29 mouse cellular contexts compared by ENCODE assay signal in the genomic region with DNA sequence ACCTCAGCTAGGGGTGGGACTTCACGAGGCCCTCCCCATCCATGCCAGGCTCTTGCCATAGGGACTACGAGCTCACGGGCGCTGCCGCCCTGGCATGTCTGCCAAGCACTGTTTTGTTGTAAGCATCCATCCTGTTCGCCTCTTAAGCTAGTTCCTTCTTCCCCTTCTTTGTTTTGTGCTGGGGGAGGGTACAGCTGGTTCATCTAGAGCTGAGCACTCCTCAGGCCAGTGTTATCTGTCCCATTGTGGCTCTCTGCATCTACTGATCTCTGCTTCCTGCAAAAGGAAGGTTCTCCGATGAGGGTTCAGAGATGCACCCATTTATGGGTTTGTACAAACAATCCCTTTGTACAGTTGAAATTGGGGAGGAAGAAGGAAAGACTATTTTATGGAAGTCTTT. TPM values are rescaled to one million over a fixed set of nuclear protein-coding genes. Genes with fewer than 3 reads are reported as not detected.
DNase-seq lines count a peak whose midpoint lies in the region; ATAC-seq lines count a peak whose summit lies in the region.
"Had no signal": no experiment of that assay in that cellular context is flagged by ENCODE, and none has a peak within 500 bp of the region (broad histone marks: within the 10 kb centered on the region; RNA-seq: fewer than 3 reads in every experiment).

No protein-coding gene starts in this region.

- no peaks in the 10 kb centered on the region for H3K9me3 ChIP-seq in kidney, embryonic 16.5 days (ENCODE audit: low read length)
- H3K9me3 ChIP-seq in kidney, embryonic 15.5 days (replicated peaks) = no peaks in the 10 kb centered on the region
- no peaks in the 10 kb centered on the region for H3K9me3 ChIP-seq in embryonic facial prominence, embryonic 14.5 days (ENCODE audit: control insufficient read depth, low read length)
- H3K9me3 ChIP-seq: embryonic facial prominence, embryonic 15.5 days; heart, embryonic 12.5 days; heart, embryonic 15.5 days had no signal

- WGBS in kidney, embryonic 16.5 days = 84% methylated on average over 7 of the region's 7 CpGs
- 86% methylated on average over 7 of the region's 7 CpGs for WGBS in kidney, embryonic 15.5 days
- WGBS in embryonic facial prominence, embryonic 14.5 days = 85% methylated on average over 7 of the region's 7 CpGs

- DNase-seq in MEL-GATA-1-ER (ENCODE audit: extremely low read depth, low read depth) = peak; percentile 62
- no peak for DNase-seq in embryonic facial prominence, embryonic 14.5 days (ENCODE audit: low spot score)
- DNase-seq in adrenal gland, adult 8-10 months = no peak
- no peak for DNase-seq in thymus, adult 18-20 months
- no peak for DNase-seq in frontal cortex, postnatal 25 days (ENCODE audit: low spot score in 2 of 2)
- DNase-seq: adrenal gland, postnatal 14 days; cerebellum, adult 11 months; cerebellum, adult 8-10 months; cerebellum, postnatal 10 days; cerebellum, postnatal 36 days; forebrain, postnatal 0 days; gastrocnemius, postnatal 10 days; gastrocnemius, postnatal 36 days; heart, adult 11 months; heart, postnatal 10 days; heart, postnatal 36 days had no signal

- H3K4me1 ChIP-seq in kidney, embryonic 16.5 days (ENCODE audit: insufficient read depth, low read length) = no peaks in the 10 kb centered on the region
- H3K4me1 ChIP-seq in kidney, embryonic 15.5 days = no peaks in the 10 kb centered on the region
- peaks cover 8% of the 10 kb centered on the region; the same call in 1 of the 2 replicates for H3K4me1 ChIP-seq in embryonic facial prominence, embryonic 14.5 days (ENCODE audit: control insufficient read depth, insufficient read depth, low read length)

- no peak overlapping the region for H3K4me3 ChIP-seq in kidney, embryonic 16.5 days (ENCODE audit: low read length)
- H3K4me3 ChIP-seq in kidney, embryonic 15.5 days (replicated peaks) = no peak overlapping the region
- H3K4me3 ChIP-seq in embryonic facial prominence, embryonic 14.5 days (ENCODE audit: low read depth, low read length) = no peak overlapping the region
- H3K4me3 ChIP-seq: embryonic facial prominence, embryonic 15.5 days; heart, embryonic 12.5 days; heart, embryonic 15.5 days had no signal

- H3K36me3 ChIP-seq in kidney, embryonic 16.5 days (ENCODE audit: insufficient read depth, low read length) = 0 out of 2 replicates have a peak, but pooled peaks cover 9% of the 10 kb centered on the region
- peaks cover 12% of the 10 kb centered on the region for H3K36me3 ChIP-seq in kidney, embryonic 15.5 days
- 0 out of 2 replicates have a peak, but pooled peaks cover 19% of the 10 kb centered on the region for H3K36me3 ChIP-seq in embryonic facial prominence, embryonic 14.5 days (ENCODE audit: control insufficient read depth, insufficient read depth, low read length)

- H3K4me2 ChIP-seq in kidney, embryonic 16.5 days (replicated peaks; ENCODE audit: low read depth, low read length) = no peak overlapping the region
- no peak overlapping the region for H3K4me2 ChIP-seq in kidney, embryonic 15.5 days
- H3K4me2 ChIP-seq in embryonic facial prominence, embryonic 14.5 days (ENCODE audit: low read depth, low read length) = no peak overlapping the region
- H3K4me2 ChIP-seq: embryonic facial prominence, embryonic 15.5 days; heart, embryonic 12.5 days; heart, embryonic 15.5 days; hindbrain, embryonic 14.5 days had no signal

- ATAC-seq in kidney, embryonic 16.5 days (ENCODE audit: low FRiP score, low TSS enrichment) = no peak
- no peak for ATAC-seq in kidney, embryonic 15.5 days (replicated peaks; ENCODE audit: low FRiP score)
- ATAC-seq in embryonic facial prominence, embryonic 14.5 days (ENCODE audit: low read depth) = no peak
- ATAC-seq in megakaryocyte progenitor cell, adult 5-6 weeks (replicated peaks; ENCODE audit: poor library complexity) = peak; percentile 39
- ATAC-seq: CD4-positive, CD25-positive, alpha-beta regulatory T cell, adult 4 months; forebrain, embryonic 14.5 days; forebrain, postnatal 0 days; hindbrain, postnatal 0 days; inflammation-experienced regulatory T-cells, adult 6 months; intestine, embryonic 16.5 days; Patski had no signal

- H3K9ac ChIP-seq in kidney, embryonic 16.5 days (replicated peaks; ENCODE audit: low read length) = 0 out of 2 replicates have a peak overlapping the region, but pooled peaks have one; percentile 25
- H3K9ac ChIP-seq in kidney, embryonic 15.5 days = no peak overlapping the region
- 0 out of 2 replicates have a peak overlapping the region, but pooled peaks have one; percentile 8 for H3K9ac ChIP-seq in embryonic facial prominence, embryonic 14.5 days (ENCODE audit: low read depth, low read length)
- H3K9ac ChIP-seq: embryonic facial prominence, embryonic 15.5 days; forebrain, postnatal 0 days; heart, embryonic 12.5 days; heart, embryonic 15.5 days; hindbrain, embryonic 14.5 days had no signal

- H3K27ac ChIP-seq in kidney, embryonic 16.5 days (ENCODE audit: low read length) = no peak overlapping the region
- H3K27ac ChIP-seq in kidney, embryonic 15.5 days = no peak overlapping the region
- H3K27ac ChIP-seq in embryonic facial prominence, embryonic 14.5 days (replicated peaks; ENCODE audit: low read depth, low read length) = no peak overlapping the region; the same call in 1 of the 2 replicates
- H3K27ac ChIP-seq: embryonic facial prominence, embryonic 15.5 days; heart, embryonic 15.5 days; hindbrain, embryonic 14.5 days; hindbrain, postnatal 0 days had no signal

- H3K27me3 ChIP-seq in kidney, embryonic 16.5 days (ENCODE audit: insufficient read depth, low read length) = no peaks in the 10 kb centered on the region
- no peaks in the 10 kb centered on the region for H3K27me3 ChIP-seq in kidney, embryonic 15.5 days
- H3K27me3 ChIP-seq in embryonic facial prominence, embryonic 14.5 days (replicated peaks; ENCODE audit: control insufficient read depth, insufficient read depth, low read length) = no peaks in the 10 kb centered on the region
- H3K27me3 ChIP-seq: embryonic facial prominence, embryonic 15.5 days; heart, embryonic 12.5 days; heart, embryonic 15.5 days; Patski had no signal

RNA-seq across cellular contexts. Expression of a gene that starts 9.1 kb away (rescaled TPM):
- polyA plus RNA-seq in kidney, embryonic 16.5 days (2015; fragmentation: Nextera tagmentation; extraction: Ambion mirVana) = 5.5 and 5.9 TPM in 2 replicates
- 6.8 and 7.1 TPM in 2 replicates for polyA plus RNA-seq in kidney, embryonic 15.5 days (2015; fragmentation: Nextera tagmentation; extraction: Ambion mirVana)
- polyA plus RNA-seq in embryonic facial prominence, embryonic 14.5 days (2014; fragmentation: Nextera tagmentation; extraction: Ambion mirVana) = 8.7 and 9.7 TPM in 2 replicates
- 4.2 and 4.8 TPM in 2 replicates for total RNA-seq in megakaryocyte progenitor cell, adult 5-6 weeks (2015)
- total RNA-seq in megakaryocyte progenitor cell, adult 5-6 weeks (2017) = 1.7 and 3.1 TPM in 2 replicates
- 10 to 100 TPM; 17.6 to 26.9 (median 22.3) TPM for total RNA-seq in adrenal gland, adult 8-10 months (2022)

RNA-seq across cellular contexts. Expression of a gene that starts 31.7 kb away (rescaled TPM):
- polyA plus RNA-seq in kidney, embryonic 16.5 days (2015; fragmentation: Nextera tagmentation; extraction: Ambion mirVana) = 21.0 and 22.3 TPM in 2 replicates
- 21.0 and 21.7 TPM in 2 replicates for polyA plus RNA-seq in kidney, embryonic 15.5 days (2015; fragmentation: Nextera tagmentation; extraction: Ambion mirVana)
- polyA plus RNA-seq in embryonic facial prominence, embryonic 14.5 days (2014; fragmentation: Nextera tagmentation; extraction: Ambion mirVana) = 8.8 and 9.3 TPM in 2 replicates
- 22.6 and 33.1 TPM in 2 replicates for total RNA-seq in megakaryocyte progenitor cell, adult 5-6 weeks (2015)
- 22.9 and 25.8 TPM in 2 replicates for total RNA-seq in megakaryocyte progenitor cell, adult 5-6 weeks (2017)
- 10 to 100 TPM; 21.8 to 28.0 (median 25.7) TPM for total RNA-seq in adrenal gland, adult 8-10 months (2022)
